Mouse (Mus musculus) adrenal gland (tissue): ENCODE data around the gene Tmem243.

Source experiments
- intact Hi-C: fragments of 180-260 bp; cut with DNase I; formaldehyde crosslinking; loops from one replicate; pipeline ENCODE4 v1.15.1; 2025

The Tmem243 gene

GRCm38 (mm10) chr5:9103958-9104357, 3.5 kb downstream of the Tmem243 start:
- intact Hi-C loops: no loop called here

DNA sequence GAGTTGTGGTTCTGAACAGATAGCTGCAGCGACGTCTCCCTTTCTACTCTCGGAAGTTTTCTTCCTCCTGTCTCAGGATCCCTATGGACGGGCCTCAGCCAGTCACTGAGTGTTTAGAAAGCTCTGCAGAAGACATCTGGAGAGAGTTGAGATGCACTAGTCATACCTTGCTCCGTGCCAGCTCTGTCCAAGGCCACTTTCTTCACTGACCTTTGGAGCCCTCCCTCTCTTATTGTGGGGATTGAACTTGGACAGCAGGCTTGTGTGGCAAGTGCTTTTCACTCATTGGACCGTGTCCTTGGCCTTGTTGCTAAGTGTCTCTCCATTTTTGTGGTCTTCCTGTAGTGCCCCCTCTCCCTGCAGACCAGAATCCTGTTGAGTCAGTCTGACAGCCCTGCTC, 6.3 kb downstream of the Tmem243 start:
- intact Hi-C loops: no loop called here

GRCm38 (mm10) chr5:9107296-9108089, 7.0 kb downstream of the Tmem243 start:
- intact Hi-C loops: no loop called here

GRCm38 (mm10) chr5:9108490-9108889, 8.0 kb downstream of the Tmem243 start:
- intact Hi-C loops: no loop called here

DNA sequence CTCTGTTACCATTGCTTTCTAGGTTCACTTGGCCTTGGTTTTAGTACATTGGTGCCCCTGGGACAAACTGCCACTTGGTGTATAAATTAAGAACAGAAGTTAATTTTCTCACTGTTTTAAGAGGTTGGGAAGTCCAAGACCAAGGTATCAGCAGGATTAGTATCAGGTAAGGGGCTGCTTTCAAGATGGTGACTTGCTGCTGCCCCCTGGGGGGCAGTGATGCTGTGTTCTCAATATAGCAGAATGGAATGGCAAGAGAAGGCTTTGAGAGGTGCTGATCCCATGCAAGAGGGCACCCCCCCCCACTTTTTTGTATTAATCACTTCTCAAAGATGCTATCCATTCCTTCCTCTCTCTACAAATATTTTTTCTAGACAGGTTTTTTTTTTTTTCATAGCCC, 9.1 kb downstream of the Tmem243 start:
- intact Hi-C loops: no loop called here

DNA sequence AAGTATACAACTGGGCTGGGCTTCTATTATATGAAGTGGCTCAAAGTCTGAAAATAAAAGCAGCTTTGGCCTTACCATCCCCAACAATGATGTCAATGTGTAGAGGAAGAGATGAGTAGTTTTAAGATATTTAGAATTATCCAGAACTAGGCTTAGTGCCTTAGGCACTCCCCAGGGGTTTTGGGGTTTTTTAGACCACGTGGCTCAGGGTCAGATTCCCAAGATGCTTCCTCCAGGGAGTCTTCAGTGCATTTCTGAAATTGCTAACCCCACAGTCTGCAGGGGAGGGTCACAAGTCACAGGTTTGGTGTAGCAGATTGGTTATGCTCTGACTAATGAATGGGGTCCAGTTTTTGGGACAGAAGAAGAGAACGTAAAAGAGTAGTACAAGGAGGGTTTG, 10.8 kb downstream of the Tmem243 start:
- intact Hi-C loops: loop anchor here (5.0 to 10.0 kb wide), 2 partner anchors 46 to 114 kb away; partner anchors contain the start of gene Crot

DNA sequence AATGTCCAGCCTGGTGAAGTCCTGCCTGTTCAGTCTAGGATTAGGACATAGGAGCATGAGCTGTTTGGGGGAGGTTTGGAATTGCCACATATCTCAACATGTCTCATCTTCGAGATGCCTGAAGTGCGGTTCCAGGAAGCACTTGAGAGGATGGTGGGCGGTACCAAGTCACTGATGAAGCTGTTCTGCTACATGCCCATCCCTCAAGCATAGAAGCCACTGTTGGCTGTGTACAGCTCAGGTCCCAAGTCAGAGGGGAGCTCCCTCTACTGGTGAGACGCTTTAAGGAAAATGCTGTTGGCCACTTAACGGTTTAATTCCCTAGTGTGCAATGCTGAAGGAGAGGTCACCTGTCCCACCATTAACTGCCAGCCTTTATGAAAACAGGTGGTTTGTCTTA, 11.3 kb downstream of the Tmem243 start:
- intact Hi-C loops: loop anchor here (5.0 to 10.0 kb wide), 2 partner anchors 47 to 114 kb away; partner anchors contain the start of gene Crot

- intact Hi-C loops: loop anchor here (5.0 to 10.0 kb wide), 2 partner anchors 49 to 117 kb away; partner anchors contain the start of gene Crot
These were observed 13.7 kb downstream of the Tmem243 start for GRCm38 (mm10) chr5:9114162-9114561.

DNA sequence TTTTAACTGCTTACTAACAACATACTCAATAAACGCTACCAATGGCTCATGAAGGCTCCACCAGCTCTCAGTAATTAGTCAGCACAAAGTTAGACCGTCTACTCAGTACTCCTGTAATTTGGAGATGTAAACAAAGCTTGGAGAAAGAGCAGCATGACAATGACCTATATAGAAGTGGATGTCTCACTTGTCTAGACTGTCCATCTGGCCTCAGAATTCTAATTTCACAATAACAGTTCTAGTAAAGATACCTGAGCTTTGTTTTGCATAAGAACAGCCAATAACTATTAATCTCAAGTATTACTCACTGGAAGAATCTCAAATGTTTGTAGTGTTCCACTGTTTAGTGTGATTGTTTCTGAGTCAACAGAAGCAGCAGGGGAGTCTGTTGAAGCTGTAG, 23.7 kb downstream of the Tmem243 start:
- intact Hi-C loops: no loop called here

GRCm38 (mm10) chr5:9128566-9128965, 28.1 kb downstream of the Tmem243 start:
- intact Hi-C loops: no loop called here

- intact Hi-C loops: no loop called here
These were observed 31.3 kb downstream of the Tmem243 start for GRCm38 (mm10) chr5:9131786-9132185.

- intact Hi-C loops: no loop called here
These were observed 35.1 kb downstream of the Tmem243 start for GRCm38 (mm10) chr5:9135588-9135987.

DNA sequence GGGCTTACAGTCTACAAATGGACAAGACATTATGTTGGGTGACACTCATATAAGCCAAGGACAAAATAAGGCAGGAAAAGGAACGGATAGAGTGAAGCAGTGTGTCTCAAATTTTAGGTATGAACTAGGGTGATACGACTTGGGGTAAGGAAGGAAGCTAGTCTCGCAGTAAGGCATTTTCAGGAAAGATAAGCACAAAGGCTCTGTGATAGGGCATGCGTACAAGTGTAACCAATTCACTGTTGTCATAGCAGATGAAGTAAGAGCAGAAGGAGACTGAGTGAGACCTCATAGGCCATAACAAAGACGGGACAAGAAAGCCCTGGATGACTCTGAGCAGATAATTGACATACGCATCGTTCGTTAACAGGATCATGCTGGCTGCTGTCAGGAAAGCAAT, 40.3 kb downstream of the Tmem243 start:
- intact Hi-C loops: no loop called here

DNA sequence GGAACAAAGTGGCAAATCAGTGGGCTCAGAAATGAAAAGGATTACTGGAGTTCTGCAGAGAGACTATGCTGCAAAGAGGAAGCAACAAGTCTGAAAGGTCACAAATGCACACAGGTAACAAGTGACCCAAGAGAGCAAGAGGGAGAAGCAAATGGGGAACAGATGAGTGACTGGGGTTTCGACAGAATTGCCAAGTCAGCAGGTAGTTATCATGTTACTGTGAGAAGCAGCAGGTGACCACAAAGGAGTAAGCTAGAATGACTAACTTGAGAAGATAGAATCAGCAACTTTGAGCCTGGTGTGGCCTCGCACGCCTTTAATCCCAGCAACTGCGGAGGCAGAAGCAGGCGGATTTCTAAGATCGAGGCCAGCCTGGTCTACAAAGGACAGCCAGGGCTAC, 41.9 kb downstream of the Tmem243 start:
- intact Hi-C loops: no loop called here

DNA sequence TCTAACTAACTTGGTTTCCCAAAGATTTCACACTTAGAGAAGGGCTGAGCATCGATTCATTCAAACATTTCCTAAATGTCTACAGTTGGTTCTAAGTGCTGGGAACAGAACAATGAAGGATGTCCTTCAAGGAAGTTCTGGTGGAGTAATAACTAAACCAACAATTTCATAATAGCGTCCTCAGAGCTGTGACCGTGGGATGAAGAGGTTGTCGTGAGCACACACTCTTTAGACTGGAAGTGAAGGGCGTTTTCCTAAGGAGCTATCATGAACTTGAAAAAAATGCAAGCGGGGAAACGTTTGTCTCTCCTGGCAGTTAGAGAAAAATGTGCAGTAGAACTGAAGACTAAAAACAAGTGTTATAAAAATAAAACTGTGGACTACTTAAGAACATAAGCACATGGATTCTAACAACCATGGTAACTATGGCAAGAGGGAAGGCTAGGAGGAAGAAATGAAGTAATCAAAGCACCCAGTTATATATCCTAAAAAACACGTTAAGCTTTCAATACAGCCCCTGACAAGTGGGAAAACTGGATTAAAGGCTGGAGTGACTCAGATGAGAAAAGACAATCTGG, 48.9 kb downstream of the Tmem243 start:
- intact Hi-C loops: no loop called here

DNA sequence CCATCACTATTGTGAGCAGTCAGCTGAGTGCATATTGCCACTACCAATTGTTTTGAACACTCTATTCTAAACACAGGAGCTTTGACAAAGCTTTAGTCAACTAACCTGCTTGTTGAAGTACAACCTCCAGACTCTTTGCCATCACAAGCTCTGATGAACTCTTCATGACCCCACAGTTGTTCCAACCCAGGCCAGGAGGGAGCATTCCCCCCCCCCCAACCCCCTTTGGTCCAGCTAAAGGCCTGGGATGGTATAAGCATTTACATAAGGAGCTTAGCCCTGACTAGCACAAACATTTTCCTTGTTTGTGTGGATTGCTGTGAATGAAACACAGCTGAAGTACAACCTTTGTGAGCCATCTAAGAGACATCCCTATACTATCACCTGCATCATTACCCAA, 56.3 kb downstream of the Tmem243 start:
- intact Hi-C loops: no loop called here

DNA sequence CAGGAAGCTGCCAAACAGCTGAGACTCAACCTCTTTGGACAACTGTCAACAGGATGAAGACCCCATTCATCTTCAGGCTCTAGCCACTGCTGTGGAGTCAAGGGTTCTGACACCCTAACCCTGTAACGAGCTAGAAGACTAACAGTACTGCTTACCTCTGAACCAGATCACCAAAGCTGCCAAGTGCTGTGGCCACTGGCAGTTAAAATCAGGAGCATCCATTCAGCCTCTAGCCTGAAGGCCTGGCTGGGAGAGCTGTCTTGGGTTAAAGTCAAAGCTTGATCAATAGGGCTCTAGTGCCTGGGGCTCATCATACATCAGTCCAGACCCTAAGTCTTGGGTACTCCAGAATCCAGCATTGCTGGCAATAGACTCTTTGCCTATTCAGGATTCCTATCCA, 56.9 kb downstream of the Tmem243 start:
- intact Hi-C loops: no loop called here

- intact Hi-C loops: loop anchor here (10.0 kb wide), 1 partner anchor 104 kb away; the partner anchor contains the start of gene 9330182L06Rik
These were observed 60.5 kb downstream of the Tmem243 start for GRCm38 (mm10) chr5:9160831-9161455.

GRCm38 (mm10) chr5:9161456-9162041, 61.1 kb downstream of the Tmem243 start, which contains the start of gene Dmtf1:
TSS of gene Dmtf1 (minus strand) at chr5:9161776.
- intact Hi-C loops: loop anchor here (10.0 kb wide), 1 partner anchor 103 kb away; the partner anchor contains the start of gene 9330182L06Rik

DNA sequence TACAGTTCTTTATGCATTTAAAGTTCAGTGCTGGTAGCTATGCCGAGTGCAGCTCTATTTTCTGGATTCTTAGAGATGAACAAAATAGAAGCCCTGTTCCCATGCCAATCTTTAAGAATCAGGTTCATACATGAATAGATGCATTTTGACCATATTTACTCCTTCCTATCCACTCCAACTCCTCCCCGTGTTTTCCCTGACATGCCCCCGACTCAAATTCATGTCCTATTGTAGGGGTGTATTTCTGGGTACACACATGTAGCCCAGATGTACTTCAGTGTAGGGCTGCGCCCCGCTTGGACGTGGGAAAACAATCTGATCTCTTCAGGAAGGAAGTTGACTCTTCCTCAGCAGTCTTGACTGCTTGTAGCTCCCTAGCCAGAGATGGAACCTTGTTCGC, 61.6 kb downstream of the Tmem243 start:
- intact Hi-C loops: loop anchor here (10.0 kb wide), 1 partner anchor 103 kb away; the partner anchor contains the start of gene 9330182L06Rik

GRCm38 (mm10) chr5:9163411-9163810, 62.9 kb downstream of the Tmem243 start:
- intact Hi-C loops: loop anchor here (10.0 kb wide), 1 partner anchor 101 kb away; the partner anchor contains the start of gene 9330182L06Rik
